In the genomic region with DNA sequence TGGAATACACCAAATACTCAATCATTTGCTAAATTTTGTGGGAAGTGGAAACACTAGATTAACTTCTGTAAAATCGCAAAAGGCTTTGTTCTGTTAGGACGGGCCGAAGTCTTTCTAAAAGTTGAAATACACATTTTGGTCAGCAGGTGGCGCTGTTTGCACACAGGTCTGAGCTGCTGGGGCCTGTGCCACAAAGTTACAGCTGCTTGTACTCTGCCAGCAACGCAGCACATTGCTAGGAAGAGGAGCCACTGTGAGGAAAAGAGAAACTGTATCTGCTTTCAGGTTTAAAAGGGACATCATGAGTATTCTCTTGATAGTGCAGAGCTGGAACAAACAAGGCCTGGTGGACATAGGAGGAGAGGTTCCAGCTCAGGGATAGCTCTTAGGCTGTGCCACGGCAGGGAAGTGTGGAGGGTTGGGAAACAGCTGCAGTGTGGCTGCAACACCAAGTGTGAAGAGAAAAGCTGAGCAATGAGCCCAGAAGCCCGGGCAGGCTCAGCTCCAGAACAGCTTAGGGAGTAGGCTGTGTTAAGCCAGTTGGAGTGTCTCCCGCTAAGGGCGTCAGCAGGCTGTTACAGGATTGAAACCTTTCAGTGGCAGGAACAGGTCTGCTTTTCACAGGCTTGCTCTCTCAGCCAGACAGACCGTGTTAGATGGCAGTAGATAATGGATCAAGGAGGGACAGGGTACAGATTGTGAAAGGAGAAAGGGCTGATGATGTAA, we compare ENCODE assay signal across 9 mouse cellular contexts. TPM values are rescaled to one million over a fixed set of nuclear protein-coding genes. Genes with fewer than 3 reads are reported as not detected.
DNase-seq lines count a peak whose midpoint lies in the region; ATAC-seq and TF ChIP-seq lines count a peak whose summit lies in the region.
"Had no signal": no experiment of that assay in that cellular context is flagged by ENCODE, and none has a peak within 500 bp of the region (broad histone marks: within the 10 kb centered on the region; RNA-seq: fewer than 3 reads in every experiment).

No protein-coding gene starts in this region.

- no peaks in the 10 kb centered on the region; the same call in 1 of the 2 replicates for H3K36me3 ChIP-seq in forebrain, embryonic 11.5 days (ENCODE audit: control insufficient read depth, insufficient read depth, low read length)
- H3K36me3 ChIP-seq in heart, embryonic 15.5 days, result peaks cover 16% of the 10 kb centered on the region
- H3K36me3 ChIP-seq in liver, embryonic 13.5 days, result peaks cover 28% of the 10 kb centered on the region
- no peaks in the 10 kb centered on the region for H3K36me3 ChIP-seq in neural tube, embryonic 14.5 days (ENCODE audit: control insufficient read depth, insufficient read depth, low read length)
- H3K36me3 ChIP-seq in testis, adult 2 months (ENCODE audit: control insufficient read depth, insufficient read depth, low read length), result no peaks in the 10 kb centered on the region

- 39% methylated on average over 10 of the region's 10 CpGs for WGBS in forebrain, embryonic 11.5 days
- 26% methylated on average over 10 of the region's 10 CpGs for WGBS in heart, embryonic 15.5 days
- 33% methylated on average over 10 of the region's 10 CpGs for WGBS in liver, embryonic 13.5 days (ENCODE audit: insufficient replicate concordance)
- WGBS in neural tube, embryonic 14.5 days, result 36% methylated on average over 10 of the region's 10 CpGs

- H3K4me1 ChIP-seq in forebrain, embryonic 11.5 days (replicated peaks; ENCODE audit: control insufficient read depth, insufficient read depth, low read length), result no peaks in the 10 kb centered on the region
- peaks cover 20% of the 10 kb centered on the region for H3K4me1 ChIP-seq in heart, embryonic 15.5 days (replicated peaks)
- peaks cover 43% of the 10 kb centered on the region for H3K4me1 ChIP-seq in liver, embryonic 13.5 days (replicated peaks)
- H3K4me1 ChIP-seq in neural tube, embryonic 14.5 days (ENCODE audit: control insufficient read depth, insufficient read depth, low read length), result peaks cover 6% of the 10 kb centered on the region; the same call in 1 of the 2 replicates
- peaks cover 8% of the 10 kb centered on the region for H3K4me1 ChIP-seq in testis, adult 2 months (ENCODE audit: control insufficient read depth, insufficient read depth, low read length)

- H3K27ac ChIP-seq in forebrain, embryonic 11.5 days (ENCODE audit: low read depth, low read length), result no peak overlapping the region
- peak overlapping the region; percentile 65 for H3K27ac ChIP-seq in heart, embryonic 15.5 days
- H3K27ac ChIP-seq in liver, embryonic 13.5 days, result peak overlapping the region; percentile 56; the same call in 1 of the 2 replicates
- H3K27ac ChIP-seq in neural tube, embryonic 14.5 days (ENCODE audit: low read depth, low read length), result no peak overlapping the region
- H3K27ac ChIP-seq in testis, adult 2 months (ENCODE audit: control insufficient read depth, insufficient read depth, low read depth, low read length), result 0 out of 2 replicates have a peak overlapping the region, but pooled peaks have one; percentile 40

- TF ChIP-seq CTCF in testis, adult 2 months (IDR thresholded peaks at IDR 0.05; ENCODE audit: control insufficient read depth, insufficient read depth, insufficient replicate concordance, low read depth, low read length), result peak; percentile 89; the same call in 1 of the 2 replicates

- H3K4me2 ChIP-seq in forebrain, embryonic 11.5 days (ENCODE audit: low read depth, low read length, severe bottlenecking), result no peak overlapping the region
- no peak overlapping the region for H3K4me2 ChIP-seq in heart, embryonic 15.5 days
- H3K4me2 ChIP-seq in liver, embryonic 13.5 days, result no peak overlapping the region
- H3K4me2 ChIP-seq in neural tube, embryonic 14.5 days (ENCODE audit: low read depth, low read length), result no peak overlapping the region

- no peak overlapping the region; the same call in 1 of the 2 replicates for H3K9ac ChIP-seq in forebrain, embryonic 11.5 days (ENCODE audit: low read length)
- H3K9ac ChIP-seq in heart, embryonic 15.5 days, result no peak overlapping the region
- peak overlapping the region; percentile 23; the same call in 1 of the 2 replicates for H3K9ac ChIP-seq in liver, embryonic 13.5 days
- H3K9ac ChIP-seq in neural tube, embryonic 14.5 days (replicated peaks; ENCODE audit: low read depth, low read length), result no peak overlapping the region; the same call in 1 of the 2 replicates

- H3K4me3 ChIP-seq in forebrain, embryonic 11.5 days (ENCODE audit: low read depth, low read length), result no peak overlapping the region
- no peak overlapping the region for H3K4me3 ChIP-seq in heart, embryonic 15.5 days
- H3K4me3 ChIP-seq in liver, embryonic 13.5 days (replicated peaks), result no peak overlapping the region
- H3K4me3 ChIP-seq in neural tube, embryonic 14.5 days (ENCODE audit: low read depth, low read length), result no peak overlapping the region
- no peak overlapping the region for H3K4me3 ChIP-seq in testis, adult 2 months (ENCODE audit: control insufficient read depth, low read depth, low read length)

- H3K9me3 ChIP-seq in forebrain, embryonic 11.5 days (ENCODE audit: control insufficient read depth, low read length), result no peaks in the 10 kb centered on the region
- H3K9me3 ChIP-seq in heart, embryonic 15.5 days (replicated peaks), result no peaks in the 10 kb centered on the region
- H3K9me3 ChIP-seq in liver, embryonic 13.5 days (replicated peaks), result no peaks in the 10 kb centered on the region
- H3K9me3 ChIP-seq in neural tube, embryonic 14.5 days (ENCODE audit: control insufficient read depth, low read length), result no peaks in the 10 kb centered on the region

- no peak for TF ChIP-seq POLR2A in testis, adult 2 months (IDR thresholded peaks at IDR 0.05; ENCODE audit: control insufficient read depth, low read depth, low read length)

- peak; percentile 78 to 80 for DNase-seq in CD8-positive naive resting alpha-beta T cell, adult 2 months (ENCODE audit: low read depth in 2 of 2, low spot score in 2 of 2)
- peak; percentile 78 for DNase-seq in c-Kit-positive CD71-negative TER-119-negative erythroid progenitor cells, embryonic 14.5 days (ENCODE audit: low read depth)
- DNase-seq in forebrain, embryonic 11.5 days (ENCODE audit: low spot score), result peak; percentile 86
- peak; percentile 91 for DNase-seq in kidney, postnatal 14 days
- DNase-seq in liver, embryonic 13.5 days, result peak; percentile 74

- no peaks in the 10 kb centered on the region for H3K27me3 ChIP-seq in forebrain, embryonic 11.5 days (ENCODE audit: control insufficient read depth, insufficient read depth, low read length)
- H3K27me3 ChIP-seq in heart, embryonic 15.5 days, result peaks cover 5% of the 10 kb centered on the region; the same call in 1 of the 2 replicates
- H3K27me3 ChIP-seq in liver, embryonic 13.5 days, result no peaks in the 10 kb centered on the region
- no peaks in the 10 kb centered on the region for H3K27me3 ChIP-seq in neural tube, embryonic 14.5 days (ENCODE audit: control insufficient read depth, insufficient read depth, low read length)
- no peaks in the 10 kb centered on the region for H3K27me3 ChIP-seq in testis, adult 2 months (ENCODE audit: control insufficient read depth, insufficient read depth, low read length)

- ATAC-seq in forebrain, embryonic 11.5 days (replicated peaks; ENCODE audit: low FRiP score), result peak; percentile 63
- peak; percentile 65 for ATAC-seq in heart, embryonic 15.5 days (replicated peaks; ENCODE audit: insufficient number of reproducible peaks, insufficient read depth, low FRiP score, low read depth)
- peak; percentile 57 for ATAC-seq in liver, embryonic 13.5 days (ENCODE audit: low read depth)
- peak; percentile 68 for ATAC-seq in neural tube, embryonic 14.5 days (ENCODE audit: low read depth)

RNA-seq across cellular contexts. Expression of a gene that starts 5.0 kb away (rescaled TPM):
- polyA plus RNA-seq in forebrain, embryonic 11.5 days (2014; fragmentation: Nextera tagmentation; extraction: Ambion mirVana), result 43.0 and 43.4 TPM in 2 replicates
- 76.6 TPM in 2 replicates for polyA plus RNA-seq in heart, embryonic 15.5 days (2015; fragmentation: Nextera tagmentation; extraction: Ambion mirVana)
- 46.8 and 51.5 TPM in 2 replicates for polyA plus RNA-seq in liver, embryonic 13.5 days (2015; fragmentation: Nextera tagmentation; extraction: Ambion mirVana)
- polyA plus RNA-seq in neural tube, embryonic 14.5 days (2014; fragmentation: Nextera tagmentation; extraction: Ambion mirVana), result 63.8 and 89.4 TPM in 2 replicates
- polyA plus RNA-seq in testis, adult 2 months (2012; rRNA removed), result 23.3 and 28.5 TPM in 2 replicates

RNA-seq across cellular contexts. Expression of a gene that starts 6.8 kb away (rescaled TPM):
- 22.0 and 27.5 TPM in 2 replicates for polyA plus RNA-seq in forebrain, embryonic 11.5 days (2014; fragmentation: Nextera tagmentation; extraction: Ambion mirVana)
- 8.6 and 11.5 TPM in 2 replicates for polyA plus RNA-seq in heart, embryonic 15.5 days (2015; fragmentation: Nextera tagmentation; extraction: Ambion mirVana)
- 138 and 178 TPM in 2 replicates for polyA plus RNA-seq in liver, embryonic 13.5 days (2015; fragmentation: Nextera tagmentation; extraction: Ambion mirVana)
- polyA plus RNA-seq in neural tube, embryonic 14.5 days (2014; fragmentation: Nextera tagmentation; extraction: Ambion mirVana), result 0.63 and 1.8 TPM in 2 replicates
- 0.63 and 1.00 TPM in 2 replicates for polyA plus RNA-seq in testis, adult 2 months (2012; rRNA removed)

RNA-seq across cellular contexts. Expression of a gene that starts 9.4 kb away (rescaled TPM):
- not detected in 2 replicates for polyA plus RNA-seq in forebrain, embryonic 11.5 days (2014; fragmentation: Nextera tagmentation; extraction: Ambion mirVana)
- polyA plus RNA-seq in heart, embryonic 15.5 days (2015; fragmentation: Nextera tagmentation; extraction: Ambion mirVana), result 0.25 and 0.38 TPM in 2 replicates
- 0.23 and 0.24 TPM in 2 replicates for polyA plus RNA-seq in liver, embryonic 13.5 days (2015; fragmentation: Nextera tagmentation; extraction: Ambion mirVana)
- polyA plus RNA-seq in neural tube, embryonic 14.5 days (2014; fragmentation: Nextera tagmentation; extraction: Ambion mirVana), result not detected in 2 replicates
- 3.0 and 3.4 TPM in 2 replicates for polyA plus RNA-seq in testis, adult 2 months (2012; rRNA removed)
- polyA plus RNA-seq: large intestine, adult 2 months had no signal

RNA-seq across cellular contexts. Expression of a gene that starts 33.2 kb away (rescaled TPM):
- 36.6 and 38.4 TPM in 2 replicates for polyA plus RNA-seq in forebrain, embryonic 11.5 days (2014; fragmentation: Nextera tagmentation; extraction: Ambion mirVana)
- 128 and 145 TPM in 2 replicates for polyA plus RNA-seq in heart, embryonic 15.5 days (2015; fragmentation: Nextera tagmentation; extraction: Ambion mirVana)
- 404 and 444 TPM in 2 replicates for polyA plus RNA-seq in liver, embryonic 13.5 days (2015; fragmentation: Nextera tagmentation; extraction: Ambion mirVana)
- 16.3 and 16.7 TPM in 2 replicates for polyA plus RNA-seq in neural tube, embryonic 14.5 days (2014; fragmentation: Nextera tagmentation; extraction: Ambion mirVana)
- polyA plus RNA-seq in testis, adult 2 months (2012; rRNA removed), result 2.2 and 2.3 TPM in 2 replicates

RNA-seq across cellular contexts. Expression of a gene that starts 54.7 kb away (rescaled TPM):
- 5.2 and 6.5 TPM in 2 replicates for polyA plus RNA-seq in forebrain, embryonic 11.5 days (2014; fragmentation: Nextera tagmentation; extraction: Ambion mirVana)
- 1.9 and 2.1 TPM in 2 replicates for polyA plus RNA-seq in heart, embryonic 15.5 days (2015; fragmentation: Nextera tagmentation; extraction: Ambion mirVana)
- not detected in 2 replicates for polyA plus RNA-seq in liver, embryonic 13.5 days (2015; fragmentation: Nextera tagmentation; extraction: Ambion mirVana)
- polyA plus RNA-seq in neural tube, embryonic 14.5 days (2014; fragmentation: Nextera tagmentation; extraction: Ambion mirVana), result 1.8 and 4.9 TPM in 2 replicates
- 2.4 and 2.7 TPM in 2 replicates for polyA plus RNA-seq in testis, adult 2 months (2012; rRNA removed)

Comparison
In these comparisons a context has a peak if more than half of its experiments do, and no peak if none do; other contexts are left out.
1. H3K27ac ChIP-seq: peak in heart, embryonic 15.5 days (single experiment), liver, embryonic 13.5 days (single experiment) and testis, adult 2 months (single experiment); none in forebrain, embryonic 11.5 days (single experiment) and neural tube, embryonic 14.5 days (single experiment).
2. Peak in every context shown above with its lines, with median percentiles within 50 percentile points of each other: DNase-seq and ATAC-seq.